Mouse (Mus musculus): Measurements from ENCODE around the gene Ptprn2.

The Ptprn2 gene

GRCm38 (mm10) chr12:117304751-117305624 lies 819.5 kb downstream of the Ptprn2 start:
- intact Hi-C loops (cut with DNase I) = no loop called here

DNA sequence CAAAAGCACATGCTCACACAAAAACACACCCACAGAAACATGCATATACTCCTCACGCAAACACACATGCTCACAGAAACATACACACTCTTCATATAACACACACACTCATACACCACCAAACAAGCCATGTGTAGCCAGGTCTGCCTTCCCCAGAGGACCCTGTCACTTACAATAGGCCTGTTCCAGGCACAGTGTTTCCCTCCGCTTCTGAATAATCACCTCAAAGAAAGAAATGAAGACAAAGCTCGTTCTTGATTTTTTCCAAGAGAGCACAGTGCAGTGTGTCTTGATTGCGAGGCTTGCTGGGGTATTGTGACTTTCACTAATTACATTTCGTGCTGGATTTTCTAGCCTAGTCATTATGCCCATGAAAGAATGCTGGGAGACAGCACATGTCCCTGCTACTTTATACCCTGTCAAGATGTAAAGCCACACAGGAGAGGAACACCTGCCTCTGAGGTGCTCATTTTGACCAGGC lies 820.1 kb downstream of the Ptprn2 start:
- intact Hi-C loops (cut with DNase I) = no loop called here

GRCm38 (mm10) chr12:117312079-117312478 lies 826.6 kb downstream of the Ptprn2 start:
- intact Hi-C loops (cut with DNase I) = no loop called here

DNA sequence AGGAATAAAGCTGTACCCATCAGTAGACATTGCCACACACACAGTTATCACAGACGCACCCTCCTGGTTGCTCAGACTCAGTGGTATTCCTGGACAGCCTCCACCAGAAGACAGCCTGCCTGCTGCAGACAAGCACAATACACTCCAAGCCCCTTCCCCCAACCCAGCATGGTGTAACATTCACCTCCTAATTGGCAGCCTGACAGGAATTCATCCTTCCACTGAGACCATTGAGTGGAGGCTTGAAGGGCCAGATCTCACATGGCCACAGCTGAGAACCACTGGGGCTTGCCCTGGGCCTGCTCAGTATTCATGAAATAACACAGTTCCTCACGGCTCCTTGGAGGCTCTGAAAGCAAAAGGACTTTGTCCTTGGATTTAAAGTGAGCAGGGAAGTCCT lies 829.5 kb downstream of the Ptprn2 start:
- intact Hi-C loops (cut with DNase I) = no loop called here

- intact Hi-C loops (cut with DNase I) = no loop called here
Measured at GRCm38 (mm10) chr12:117315661-117316060, 830.1 kb downstream of the Ptprn2 start.

DNA sequence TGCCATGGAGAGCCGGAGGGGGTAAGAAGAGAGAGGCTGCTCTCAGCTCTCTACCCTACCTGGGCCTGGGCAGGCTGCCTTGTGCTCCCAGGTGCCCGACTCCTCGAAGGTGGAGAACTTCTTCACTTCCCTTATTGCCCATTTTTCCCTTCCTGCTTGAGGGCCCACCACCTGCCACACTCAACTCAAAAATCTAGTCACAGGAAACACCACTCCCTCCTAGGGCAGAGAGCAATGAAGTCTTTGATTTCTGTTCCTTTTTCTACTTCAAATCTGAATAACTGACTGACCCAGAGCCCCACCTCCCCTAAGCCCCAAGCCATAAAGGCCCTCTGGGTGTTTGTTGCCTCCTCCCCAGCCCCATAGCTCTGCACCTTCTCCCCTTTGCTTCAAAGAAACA lies 832.7 kb downstream of the Ptprn2 start:
- intact Hi-C loops (cut with DNase I) = no loop called here

DNA sequence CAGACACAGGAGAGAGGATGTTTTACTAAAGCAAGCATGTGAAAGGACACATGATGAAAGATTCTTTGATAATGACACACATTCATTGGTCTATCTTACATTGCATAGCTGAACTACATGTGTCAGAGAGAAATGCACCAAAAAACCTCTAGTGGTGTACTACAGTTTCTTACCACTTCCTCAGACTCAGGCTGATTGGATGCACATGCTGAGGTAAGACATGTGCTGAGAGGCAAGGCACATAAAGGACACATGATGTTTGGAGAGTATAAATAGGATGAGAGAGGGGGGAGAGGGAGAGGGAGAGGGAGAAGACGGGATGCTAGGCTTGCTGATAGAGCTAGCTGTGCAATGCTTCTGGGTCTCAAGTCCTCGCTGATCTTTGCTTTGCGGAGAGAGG lies 837.5 kb downstream of the Ptprn2 start:
- intact Hi-C loops (cut with DNase I) = loop anchor here (10.0 kb wide), 1 partner anchor 188 kb away; no protein-coding TSS in a partner anchor

Small RNA genes lying within 50 kb of the gene (microRNA-seq; reads per million reads assigned to microRNA genes)
- gene Mir153 = 56.9 to 72.0 reads per million in 2 experiments
